Mouse (Mus musculus): Measurements from ENCODE around the gene Chit1. TPM values are rescaled to one million over a fixed set of nuclear protein-coding genes. Genes with fewer than 3 reads are reported as not detected.

The Chit1 gene
- total and polyA plus RNA-seq, 3 experiments: not detected

GRCm38 (mm10) chr1:134105764-134106430 is 5.1 kb upstream of the Chit1 start:
- no peak overlapping the region for H3K27ac ChIP-seq (ENCODE audit: control insufficient read depth, low read depth, low read length)
- H3K4me3 ChIP-seq (ENCODE audit: control insufficient read depth in 1 of 2, insufficient read depth in 1 of 2, low read depth in 2 of 2, low read length in 2 of 2): no peak overlapping the region
- no peak overlapping the region for H3K9ac ChIP-seq (ENCODE audit: control insufficient read depth, low read depth, low read length, poor library complexity, severe bottlenecking)
- H3K27me3 ChIP-seq (ENCODE audit: control insufficient read depth in 1 of 2, insufficient read depth in 2 of 2, low read length in 2 of 2): peaks cover 4 to 8% of the 10 kb centered on the region in 2 experiments
- no peaks in the 10 kb centered on the region for H3K9me3 ChIP-seq (replicated peaks; ENCODE audit: insufficient read depth, low read length)
- TF ChIP-seq RAD21 (IDR thresholded peaks at IDR 0.05; ENCODE audit: low read depth, low read length) (no peak), BHLHE40 (IDR thresholded peaks at IDR 0.05; ENCODE audit: borderline replicate concordance, low read depth, low read length) (no peak), ZKSCAN1 (IDR thresholded peaks at IDR 0.05; ENCODE audit: low read depth, low read length) (no peak), CHD1 (IDR thresholded peaks at IDR 0.05; ENCODE audit: low read depth, low read length) (no peak), MXI1 (IDR thresholded peaks at IDR 0.05; ENCODE audit: low read depth, low read length) (no peak), ELF1 (IDR thresholded peaks at IDR 0.05; ENCODE audit: low read depth, low read length) (no peak), ZC3H11A (IDR thresholded peaks at IDR 0.05; ENCODE audit: low read depth, low read length) (no peak), TCF12 (IDR thresholded peaks at IDR 0.05; ENCODE audit: low read depth, low read length) (no peak), CHD2 (IDR thresholded peaks at IDR 0.05; ENCODE audit: low read length) (no peak), TBP (IDR thresholded peaks at IDR 0.05; ENCODE audit: low read depth, low read length) (no peak), TAL1 (IDR thresholded peaks at IDR 0.05; ENCODE audit: low read length) (no peak)
- peaks cover 0 to 2% of the 10 kb centered on the region in 2 experiments; a peak in 2 of 4 replicates for H3K36me3 ChIP-seq (ENCODE audit: control insufficient read depth in 1 of 2, insufficient read depth in 2 of 2, low read length in 2 of 2)
- no peak for DNase-seq (ENCODE audit: low read depth, low spot score)
- H3K79me2 ChIP-seq (ENCODE audit: control insufficient read depth, insufficient read depth, low read length, poor library complexity): no peaks in the 10 kb centered on the region
- peaks cover 0 to 5% of the 10 kb centered on the region in 2 experiments; a peak in 1 of 4 replicates for H3K4me1 ChIP-seq (ENCODE audit: control insufficient read depth in 1 of 2, insufficient read depth in 2 of 2, low read length in 2 of 2)

DNA sequence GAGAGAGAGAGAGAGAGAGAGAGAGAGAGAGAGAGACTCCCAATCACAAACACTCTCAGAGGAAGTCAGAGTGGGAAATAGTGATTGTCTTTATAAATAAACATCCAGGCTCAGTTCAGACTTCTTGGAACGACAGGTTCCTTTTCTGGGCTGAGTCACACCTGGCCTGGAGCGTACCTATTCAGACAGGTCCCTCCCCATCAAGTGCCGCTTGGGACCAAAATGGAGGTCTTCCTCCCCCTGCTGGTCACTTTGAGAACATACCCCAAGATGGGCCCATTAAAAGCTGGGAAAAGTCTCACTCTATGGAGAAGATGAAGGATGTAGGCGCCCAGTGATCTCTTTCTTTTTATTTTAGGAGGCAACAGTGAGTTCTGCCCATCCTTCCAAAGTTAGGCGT is 4.3 kb upstream of the Chit1 start:
- TF ChIP-seq SMC3 (IDR thresholded peaks at IDR 0.05; ENCODE audit: low read depth, low read length) (peak; percentile 98), USF2 (IDR thresholded peaks at IDR 0.05; ENCODE audit: borderline replicate concordance in 1 of 2, insufficient read depth in 1 of 2, low read depth in 1 of 2, low read length in 2 of 2) (no peak), BHLHE40 (IDR thresholded peaks at IDR 0.05; ENCODE audit: borderline replicate concordance, low read depth, low read length) (0 out of 2 replicates have a peak, but pooled peaks have one; percentile 5), TBP (IDR thresholded peaks at IDR 0.05; ENCODE audit: low read depth, low read length) (no peak), GABPA (IDR thresholded peaks at IDR 0.05; ENCODE audit: low read depth, low read length) (no peak), RAD21 (IDR thresholded peaks at IDR 0.05; ENCODE audit: low read depth, low read length) (peak; percentile 88), MAX (IDR thresholded peaks at IDR 0.05; ENCODE audit: low read length) (no peak), CTCF (IDR thresholded peaks at IDR 0.05 in 2 of 3, conservative IDR thresholded peaks at IDR 0.05 in 1 of 3; ENCODE audit: control insufficient read depth in 1 of 3, insufficient read depth in 1 of 3, low read depth in 2 of 3, low read length in 3 of 3, poor library complexity in 1 of 3, severe bottlenecking in 1 of 3) (peak; percentile 78 to 90 (median 81)), ZC3H11A (IDR thresholded peaks at IDR 0.05; ENCODE audit: low read depth, low read length) (peak; percentile 97), CHD1 (IDR thresholded peaks at IDR 0.05; ENCODE audit: low read depth, low read length) (no peak)
- no peaks in the 10 kb centered on the region for H3K9me3 ChIP-seq (replicated peaks; ENCODE audit: insufficient read depth, low read length)
- peaks cover 0 to 2% of the 10 kb centered on the region in 2 experiments; a peak in 2 of 4 replicates for H3K36me3 ChIP-seq (ENCODE audit: control insufficient read depth in 1 of 2, insufficient read depth in 2 of 2, low read length in 2 of 2)
- H3K27ac ChIP-seq (ENCODE audit: control insufficient read depth, low read depth, low read length): no peak overlapping the region
- H3K4me3 ChIP-seq (ENCODE audit: control insufficient read depth in 1 of 2, insufficient read depth in 1 of 2, low read depth in 2 of 2, low read length in 2 of 2): no peak overlapping the region
- H3K79me2 ChIP-seq (ENCODE audit: control insufficient read depth, insufficient read depth, low read length, poor library complexity): no peaks in the 10 kb centered on the region
- DNase-seq (ENCODE audit: low read depth, low spot score): peak; percentile 63
- H3K4me1 ChIP-seq (ENCODE audit: control insufficient read depth in 1 of 2, insufficient read depth in 2 of 2, low read length in 2 of 2): peaks cover 0 to 5% of the 10 kb centered on the region in 2 experiments; a peak in 1 of 4 replicates
- H3K9ac ChIP-seq (ENCODE audit: control insufficient read depth, low read depth, low read length, poor library complexity, severe bottlenecking): no peak overlapping the region
- peaks cover 4 to 8% of the 10 kb centered on the region in 2 experiments for H3K27me3 ChIP-seq (ENCODE audit: control insufficient read depth in 1 of 2, insufficient read depth in 2 of 2, low read length in 2 of 2)

Data from MEL (cell line).